Mouse (Mus musculus) embryonic stem cell, embryonic (primary cell): ENCODE results near the gene Stim1.

Experiments used
- CTCF ChIA-PET, 4 experiments: fragments of 300-600 bp in 2 of 4; fragments of 350-600 bp in 2 of 4; sonication (Branson Sonifier 250); formaldehyde crosslinking; loops; one replicate each; lab custom pipeline; 2022; ENCODE audit warnings: inconsistent platforms in 2 of 4; lab: Charles Lee
- POLR2A ChIA-PET, 4 experiments: fragments of 300-600 bp in 2 of 4; fragments of 350-600 bp in 2 of 4; sonication (Branson Sonifier 250); formaldehyde crosslinking; loops; one replicate each; lab custom pipeline; 2022; ENCODE audit warnings: antibody characterized with exemption in 4 of 4, inconsistent platforms in 1 of 4; lab: Charles Lee

Gene Stim1

DNA sequence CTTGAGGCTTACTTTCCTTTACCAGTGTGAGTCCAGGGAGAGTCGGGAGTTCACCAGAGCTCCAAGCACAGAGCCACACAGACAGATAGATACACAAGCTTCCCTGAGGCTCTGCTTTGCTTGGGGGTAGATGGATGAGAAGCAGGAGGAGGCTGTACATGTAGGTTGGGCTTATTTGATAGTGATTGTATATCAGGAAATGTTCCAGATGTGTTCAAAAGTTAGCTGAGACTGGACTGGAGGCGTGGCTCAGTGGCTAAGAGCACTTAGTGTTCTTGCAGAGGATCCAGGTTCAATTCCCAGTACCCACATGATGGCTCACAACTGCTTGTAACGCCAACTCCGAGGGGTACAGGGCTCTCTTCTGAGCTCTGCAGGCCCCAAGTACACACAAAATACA, 210.8 kb downstream of the Stim1 start:
- CTCF ChIA-PET: interaction anchor here in 3 of 4 experiments (0.7 to 2.5 kb wide), 5 partner anchors 10 to 232 kb away, joined by 3 to 6 read pairs (median 3); no protein-coding TSS in a partner anchor

DNA sequence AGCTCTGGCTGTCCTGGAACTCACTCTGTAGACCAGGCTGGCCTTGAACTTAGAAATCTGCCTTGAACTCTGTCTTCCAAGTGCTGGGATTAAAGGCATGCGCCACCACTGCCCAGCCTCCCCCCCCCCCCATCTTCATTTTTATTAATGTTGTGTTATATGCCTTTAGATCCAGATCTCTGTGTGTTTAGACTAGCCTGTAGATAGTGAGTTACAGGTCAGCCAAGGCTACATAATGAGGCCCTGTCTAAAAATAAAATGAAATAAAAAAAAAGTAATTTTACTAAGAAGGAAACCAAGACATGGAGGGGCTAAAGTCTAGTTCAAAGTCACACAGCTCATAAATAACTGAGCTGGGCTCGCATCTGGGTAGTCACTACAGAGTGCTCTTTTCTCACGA, 211.3 kb downstream of the Stim1 start:
- ChIA-PET CTCF (interaction anchor here in 3 of 4 experiments (0.6 to 2.5 kb wide), 3 partner anchors 11 to 330 kb away, joined by 3 to 6 read pairs (median 3); no protein-coding TSS in a partner anchor), POLR2A (interaction anchor here in 3 of 4 experiments (0.6 to 1.9 kb wide), 18 partner anchors 9 to 1778 kb away, joined by 3 to 11 read pairs (median 3); partner anchors contain the start of genes Nup98 (in 1 of the 3) and Pgap2 (in 1 of the 3))

More for the DNA sequence above, 210.8 kb downstream of the Stim1 start:
- POLR2A ChIA-PET: interaction anchor here in 3 of 4 experiments (0.6 to 1.9 kb wide), 17 partner anchors 8 to 1779 kb away, joined by 3 to 11 read pairs (median 4); partner anchors contain the start of genes Nup98 (in 1 of the 3) and Pgap2 (in 1 of the 3)

DNA sequence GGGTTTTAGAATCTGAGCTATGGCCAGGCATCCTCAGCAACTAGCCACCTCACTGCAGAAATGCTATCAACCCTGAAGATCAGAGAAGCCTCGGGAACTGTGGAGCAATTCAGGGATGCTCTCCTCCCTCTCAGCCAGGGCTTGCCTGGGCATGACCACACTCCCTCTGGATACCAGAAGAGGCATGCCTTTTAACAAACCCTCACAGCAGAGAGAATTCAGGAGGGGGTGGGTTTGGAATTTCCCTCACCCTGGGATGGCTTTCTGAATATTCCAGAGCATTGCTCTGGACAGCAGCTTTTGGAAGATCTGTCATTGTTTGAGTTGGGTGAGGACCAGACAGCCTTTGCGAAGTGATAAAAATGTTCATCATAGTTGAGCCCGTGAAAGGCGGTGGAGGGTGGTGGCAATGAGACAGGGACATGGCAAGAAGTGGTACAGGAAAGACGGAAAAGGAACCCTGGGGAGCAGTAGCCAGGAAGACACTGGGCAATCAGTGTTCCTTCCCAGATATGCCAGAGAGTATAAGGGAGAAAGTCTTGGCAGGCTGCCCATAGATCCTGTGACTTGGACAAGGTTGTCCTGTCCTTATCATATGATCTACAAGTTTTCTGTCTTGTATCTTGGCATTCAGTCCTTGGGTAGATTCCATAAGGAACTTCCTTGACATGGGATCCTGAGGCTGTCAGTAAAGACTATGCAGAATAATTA, 211.9 kb downstream of the Stim1 start:
- CTCF ChIA-PET: interaction anchor here in 1 of 4 experiments (0.6 kb wide), 1 partner anchor 330 kb away, joined by 3 read pairs; no protein-coding TSS in a partner anchor
- POLR2A ChIA-PET: interaction anchor here in 3 of 4 experiments (0.6 to 1.9 kb wide), 12 partner anchors 9 to 1778 kb away, joined by 3 to 11 read pairs (median 3); no protein-coding TSS in a partner anchor

DNA sequence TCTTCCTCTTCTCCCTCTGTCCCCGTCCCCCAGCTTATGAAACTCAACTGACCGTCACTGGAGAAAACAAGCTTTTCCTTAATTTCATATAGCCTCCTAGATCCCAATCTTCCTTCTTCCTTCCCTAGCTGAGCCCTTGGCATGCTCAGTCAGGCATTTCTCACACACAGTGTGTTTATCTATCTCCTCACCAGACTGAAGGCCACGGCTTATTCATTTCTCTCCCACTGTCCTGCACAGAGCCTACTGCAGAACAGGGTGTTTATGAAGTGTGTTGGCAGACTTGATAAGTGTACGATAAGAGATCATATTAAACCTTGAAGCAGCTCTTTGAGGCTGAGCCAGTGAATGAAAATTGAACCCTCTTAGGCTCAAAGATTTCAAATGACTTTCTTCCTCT, 213.2 kb downstream of the Stim1 start:
- ChIA-PET CTCF (no interaction called here), POLR2A (interaction anchor here in 1 of 4 experiments (1.7 kb wide), 1 partner anchor 13 kb away, joined by 4 read pairs; no protein-coding TSS in a partner anchor)

DNA sequence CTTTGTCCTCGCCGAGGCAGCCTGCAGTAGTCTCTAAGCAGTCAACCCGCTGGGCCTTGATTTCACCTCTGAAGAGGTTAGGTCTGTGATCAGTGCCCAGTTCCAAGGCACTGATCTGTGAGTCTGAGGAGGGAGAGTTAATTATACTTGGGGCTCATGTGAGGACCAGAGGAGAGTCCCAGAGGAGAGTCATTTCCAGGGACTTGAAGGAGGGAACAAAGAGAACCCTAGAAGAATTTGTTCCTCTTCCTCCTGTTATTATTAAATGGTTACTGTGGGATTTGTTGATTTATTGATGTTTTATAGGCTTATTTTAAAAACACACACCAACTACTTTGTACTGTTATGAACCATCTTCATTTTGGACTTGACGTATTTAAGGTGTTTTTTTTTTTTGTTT, 214.0 kb downstream of the Stim1 start, which contains the start of gene Olfr543:
Gene Olfr543 (minus strand): TSS at position 101 of the 400 bp plus-strand sequence.
- ChIA-PET POLR2A (interaction anchor here in 1 of 4 experiments (1.0 to 1.7 kb wide), 2 partner anchors 13 to 30 kb away, joined by 3 to 4 read pairs; no protein-coding TSS in a partner anchor), CTCF (no interaction called here)

DNA sequence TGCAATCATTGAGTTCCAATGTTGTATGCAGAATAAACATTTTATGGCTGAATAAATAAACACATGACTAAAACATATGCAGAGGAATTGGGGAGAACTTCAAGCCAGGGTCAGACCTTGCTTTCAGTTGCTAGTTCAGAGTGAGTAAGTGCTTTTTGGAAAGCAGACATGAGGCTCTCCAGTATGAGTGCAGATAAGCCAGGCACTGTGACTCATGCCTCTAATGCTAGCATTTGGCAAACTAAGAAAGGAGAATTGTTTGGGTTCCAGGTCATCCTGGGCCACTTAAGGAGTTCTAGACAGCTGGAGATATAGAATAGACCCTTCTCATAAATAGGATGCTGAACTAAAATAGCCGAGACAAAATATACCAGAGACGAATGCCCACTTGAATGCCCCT, 216.1 kb downstream of the Stim1 start:
- CTCF ChIA-PET: no interaction called here
- POLR2A ChIA-PET: no interaction called here

DNA sequence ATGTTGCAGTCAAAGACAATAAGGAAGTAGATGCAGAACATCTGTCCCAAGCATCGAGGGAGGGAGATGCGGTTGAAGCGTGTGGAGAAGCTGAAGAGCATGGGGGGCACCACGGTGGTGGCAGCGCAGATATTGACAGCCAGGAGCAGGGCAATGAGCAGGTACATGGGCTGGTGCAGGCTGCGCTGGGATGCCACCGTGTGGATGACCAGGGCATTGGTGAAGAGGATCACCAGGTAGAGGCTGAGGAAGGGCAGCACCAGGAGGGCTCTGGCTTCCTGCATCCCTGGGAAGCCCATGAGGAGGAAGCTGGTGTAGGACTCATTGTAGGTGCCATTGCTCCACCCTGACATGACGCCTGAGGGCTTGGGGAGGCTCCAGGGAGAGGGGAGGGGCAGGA, 217.2 kb downstream of the Stim1 start:
- POLR2A ChIA-PET: interaction anchor here in 2 of 4 experiments (0.6 to 0.7 kb wide), 2 partner anchors 9 to 1587 kb away, joined by 3 to 4 read pairs; no protein-coding TSS in a partner anchor
- CTCF ChIA-PET: interaction anchor here in 1 of 4 experiments (1.1 kb wide), 1 partner anchor 10 kb away, joined by 3 read pairs; no protein-coding TSS in a partner anchor

DNA sequence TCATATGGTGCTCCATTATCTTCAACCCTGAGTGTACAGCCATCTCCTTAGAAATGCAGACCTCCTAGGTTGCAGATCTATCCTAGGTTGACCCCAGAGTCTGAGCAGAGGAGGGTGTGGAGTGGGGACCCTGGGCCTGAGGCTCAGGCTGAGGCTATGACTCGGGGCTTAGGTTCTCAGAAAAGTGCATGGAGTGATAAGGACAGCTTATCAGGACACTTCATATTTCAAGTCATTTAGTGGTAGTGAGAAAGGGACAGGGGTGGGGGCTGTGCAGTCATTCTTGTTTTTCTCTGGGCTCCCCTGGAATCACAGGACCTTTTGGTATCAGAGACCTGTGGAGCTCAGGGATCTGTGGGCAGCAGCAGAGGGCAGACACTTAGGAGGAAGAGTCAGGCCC, 218.5 kb downstream of the Stim1 start:
- POLR2A ChIA-PET: interaction anchor here in 1 of 4 experiments (0.7 kb wide), 1 partner anchor 24 kb away, joined by 3 read pairs; no protein-coding TSS in a partner anchor
- CTCF ChIA-PET: interaction anchor here in 2 of 4 experiments (1.1 to 1.8 kb wide), 3 partner anchors 8 to 197 kb away, joined by 3 to 5 read pairs (median 3); no protein-coding TSS in a partner anchor
